Mouse (Mus musculus) erythroblast, embryonic 14.5 days (primary cell): ENCODE data around the gene Mical1.

Source experiments
- GATA1 ChIP-seq: IDR thresholded peaks from 2 replicates; pipeline ENCODE4 v1.6.1; 2012; ENCODE audit warnings: low read length, inconsistent platforms, mixed read lengths
- TAL1 ChIP-seq: IDR thresholded peaks from 3 replicates; pipeline ENCODE4 v1.6.1; 2012; ENCODE audit warnings: low read length, inconsistent platforms, mixed read lengths

DNA sequence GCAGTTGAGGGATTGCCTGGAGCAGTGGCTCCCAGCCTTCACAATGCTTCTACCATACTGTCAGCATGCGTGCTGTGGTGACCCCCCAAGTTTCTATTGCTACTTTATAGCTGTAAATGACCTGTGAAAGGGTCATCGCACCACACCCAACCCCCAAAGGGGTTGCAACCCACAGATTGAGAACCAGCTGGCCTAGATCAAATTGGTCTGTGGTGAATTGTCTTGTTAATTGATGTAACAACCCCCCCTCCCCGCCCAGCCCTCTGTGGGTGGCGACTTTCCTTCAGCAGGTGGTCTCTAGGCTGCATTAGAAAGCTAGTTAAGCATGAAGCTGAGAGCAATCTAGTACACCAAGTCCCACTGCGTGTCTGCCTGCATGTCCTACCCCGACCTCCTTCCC lies 8.8 kb upstream of the Mical1 start:
- TF ChIP-seq TAL1 (no peak), GATA1 (no peak)
